17 mouse cellular contexts compared by ENCODE assay signal in genomic region chr12:106178688-106179205, GRCm38 (mm10).
"Had no signal": no experiment of that assay in that cellular context is flagged by ENCODE, and none has a peak within 500 bp of the region (broad histone marks: within the 10 kb centered on the region; RNA-seq: fewer than 3 reads in every experiment).

No protein-coding gene starts in this region.

- H3K4me2 ChIP-seq: lung, embryonic 15.5 days; midbrain, embryonic 13.5 days; neural tube, embryonic 12.5 days; stomach, embryonic 15.5 days had no signal

- ATAC-seq: liver, postnatal 0 days; lung, postnatal 0 days; midbrain, embryonic 13.5 days; midbrain, embryonic 16.5 days had no signal

- H3K9me3 ChIP-seq: lung, embryonic 15.5 days; midbrain, embryonic 13.5 days; neural tube, embryonic 12.5 days; stomach, embryonic 15.5 days had no signal

- H3K36me3 ChIP-seq: lung, embryonic 15.5 days; midbrain, embryonic 13.5 days; neural tube, embryonic 12.5 days; stomach, embryonic 15.5 days had no signal

- DNase-seq: liver, postnatal 0 days; lung, adult 2 months; lung, postnatal 14 days; lung, postnatal 36 days; right cerebral cortex, postnatal 14 days; thymus, adult 2 months; thymus, postnatal 25 days; thymus, postnatal 4 days had no signal

- H3K27me3 ChIP-seq: midbrain, embryonic 13.5 days; neural tube, embryonic 12.5 days had no signal

- H3K9ac ChIP-seq: liver, postnatal 0 days; lung, embryonic 15.5 days; midbrain, embryonic 13.5 days; neural tube, embryonic 12.5 days; stomach, embryonic 15.5 days had no signal

- H3K4me3 ChIP-seq: lung, embryonic 15.5 days; megakaryocyte, embryonic 14.5 days; midbrain, embryonic 13.5 days; neural tube, embryonic 12.5 days; stomach, embryonic 15.5 days had no signal

- H3K27ac ChIP-seq: lung, embryonic 15.5 days; macrophage; midbrain, embryonic 13.5 days; neural tube, embryonic 12.5 days; stomach, embryonic 15.5 days; stomach, postnatal 0 days had no signal
